Mouse (Mus musculus) olfactory bulb, adult 2 months (tissue): ENCODE measurements around the gene Cd163l1.

Source experiments
- CTCF ChIP-seq: fragments of 200-500 bp; IDR thresholded peaks from 2 replicates; pipeline ENCODE4 v1.5.1; 2012; ENCODE audit warnings: low read depth, mild to moderate bottlenecking, low read length, moderate library complexity; ENCODE audit not compliant: insufficient read depth
- POLR2A ChIP-seq: fragments of 200-500 bp; IDR thresholded peaks from 2 replicates; pipeline ENCODE4 v1.6.1; 2012; ENCODE audit warnings: mild to moderate bottlenecking, low read depth, low read length, moderate library complexity; ENCODE audit not compliant: insufficient read depth

- TF ChIP-seq CTCF (no peak), POLR2A (no peak)
Measured at GRCm38 (mm10) chr7:140247216-140247615, 29.1 kb downstream of the Cd163l1 start, which contains the start of gene 5830411N06Rik.
